Mouse (Mus musculus): ENCODE results near the gene B4galt3. TPM values are rescaled to one million over a fixed set of nuclear protein-coding genes. Genes with fewer than 3 reads are reported as not detected.
A peak's percentile ranks its signal among the peaks of the same experiment; 100 is the strongest.

B4galt3 gene
- total and polyA plus RNA-seq, 3 experiments, result 21.5 to 44.8 (median 30.8) TPM

GRCm38 (mm10) chr1:171265971-171266744, 4.0 kb upstream of the B4galt3 start:
- Histone ChIP-seq H3K4me1 (ENCODE audit: insufficient read depth, low read depth, low read length) (peaks cover 29% of the 10 kb centered on the region), H3K36me3 (replicated peaks) (no peaks in the 10 kb centered on the region), H3K27me3 (ENCODE audit: insufficient read depth, low read length) (peaks cover 13% of the 10 kb centered on the region), H3K4me3 (ENCODE audit: low read depth, low read length) (no peak overlapping the region), H3K9me3 (replicated peaks) (no peaks in the 10 kb centered on the region)
- TF ChIP-seq TAL1 (conservative IDR thresholded peaks at IDR 0.05; ENCODE audit: low read depth, low read length) (no peak), GATA1 (IDR thresholded peaks at IDR 0.05; ENCODE audit: borderline replicate concordance, low read length) (no peak), GATA2 (IDR thresholded peaks at IDR 0.05; ENCODE audit: borderline replicate concordance, low read depth, low read length) (no peak), CTCF (IDR thresholded peaks at IDR 0.05; ENCODE audit: low read depth, low read length) (no peak), POLR2AphosphoS5 (IDR thresholded peaks at IDR 0.05; ENCODE audit: insufficient replicate concordance, low read depth, low read length) (no peak)
- no peak for ATAC-seq (ENCODE audit: extremely low read depth, insufficient number of reproducible peaks, low FRiP score, poor library complexity, severe bottlenecking)
- DNase-seq (ENCODE audit: low spot score), result no peak

- peaks cover 19% of the 10 kb centered on the region for H3K36me3 ChIP-seq (replicated peaks)
- DNase-seq (ENCODE audit: low spot score) (no peak), ATAC-seq (ENCODE audit: extremely low read depth, insufficient number of reproducible peaks, low FRiP score, poor library complexity, severe bottlenecking) (no peak)
- no peaks in the 10 kb centered on the region; the same call in 1 of the 2 replicates for H3K27me3 ChIP-seq (ENCODE audit: insufficient read depth, low read length)
- no peak overlapping the region for H3K4me3 ChIP-seq (ENCODE audit: low read depth, low read length)
- no peaks in the 10 kb centered on the region for H3K9me3 ChIP-seq (replicated peaks)
- TF ChIP-seq GATA2 (IDR thresholded peaks at IDR 0.05; ENCODE audit: borderline replicate concordance, low read depth, low read length) (no peak), CTCF (IDR thresholded peaks at IDR 0.05; ENCODE audit: low read depth, low read length) (no peak), POLR2AphosphoS5 (IDR thresholded peaks at IDR 0.05; ENCODE audit: insufficient replicate concordance, low read depth, low read length) (no peak), TAL1 (conservative IDR thresholded peaks at IDR 0.05; ENCODE audit: low read depth, low read length) (no peak), GATA1 (IDR thresholded peaks at IDR 0.05; ENCODE audit: borderline replicate concordance, low read length) (no peak)
- peaks cover 45% of the 10 kb centered on the region for H3K4me1 ChIP-seq (ENCODE audit: insufficient read depth, low read depth, low read length)
These were observed 1.8 kb upstream of the B4galt3 start for GRCm38 (mm10) chr1:171268341-171268740.

GRCm38 (mm10) chr1:171270573-171270900, 409 bp downstream of the B4galt3 start:
- H3K4me1 ChIP-seq (ENCODE audit: insufficient read depth, low read depth, low read length), result peaks cover 63% of the 10 kb centered on the region
- no peaks in the 10 kb centered on the region for H3K27me3 ChIP-seq (ENCODE audit: insufficient read depth, low read length)
- peak overlapping the region; percentile 97 for H3K4me3 ChIP-seq (ENCODE audit: low read depth, low read length)
- no peaks in the 10 kb centered on the region for H3K9me3 ChIP-seq (replicated peaks)
- ATAC-seq (ENCODE audit: extremely low read depth, insufficient number of reproducible peaks, low FRiP score, poor library complexity, severe bottlenecking) (no peak; the same call in 1 of the 2 replicates), DNase-seq (ENCODE audit: low spot score) (no peak)
- TF ChIP-seq GATA1 (IDR thresholded peaks at IDR 0.05; ENCODE audit: borderline replicate concordance, low read length) (no peak), POLR2AphosphoS5 (IDR thresholded peaks at IDR 0.05; ENCODE audit: insufficient replicate concordance, low read depth, low read length) (no peak), GATA2 (IDR thresholded peaks at IDR 0.05; ENCODE audit: borderline replicate concordance, low read depth, low read length) (no peak), CTCF (IDR thresholded peaks at IDR 0.05; ENCODE audit: low read depth, low read length) (no peak), TAL1 (conservative IDR thresholded peaks at IDR 0.05; ENCODE audit: low read depth, low read length) (no peak)
- peaks cover 41% of the 10 kb centered on the region for H3K36me3 ChIP-seq (replicated peaks)

- TF ChIP-seq GATA1 (IDR thresholded peaks at IDR 0.05; ENCODE audit: borderline replicate concordance, low read length) (no peak), TAL1 (conservative IDR thresholded peaks at IDR 0.05; ENCODE audit: low read depth, low read length) (0 out of 2 replicates have a peak, but pooled peaks have one; percentile 13), POLR2AphosphoS5 (IDR thresholded peaks at IDR 0.05; ENCODE audit: insufficient replicate concordance, low read depth, low read length) (no peak)
- no peaks in the 10 kb centered on the region for H3K27me3 ChIP-seq (ENCODE audit: insufficient read depth, low read length)
- ATAC-seq (ENCODE audit: extremely low read depth, insufficient number of reproducible peaks, low FRiP score, poor library complexity, severe bottlenecking), result no peak
- H3K9me3 ChIP-seq (replicated peaks), result no peaks in the 10 kb centered on the region
- H3K4me3 ChIP-seq (ENCODE audit: low read depth, low read length), result peak overlapping the region; percentile 97
- peaks cover 47% of the 10 kb centered on the region for H3K36me3 ChIP-seq (replicated peaks)
- peaks cover 69% of the 10 kb centered on the region for H3K4me1 ChIP-seq (ENCODE audit: insufficient read depth, low read depth, low read length)
- no peak for DNase-seq (ENCODE audit: low spot score)
These were observed 1.1 kb downstream of the B4galt3 start for GRCm38 (mm10) chr1:171271196-171271595.

GRCm38 (mm10) chr1:171271622-171272021, 1.5 kb downstream of the B4galt3 start:
- H3K4me3 ChIP-seq (ENCODE audit: low read depth, low read length), result peak overlapping the region; percentile 42; the same call in 1 of the 2 replicates

GRCm38 (mm10) chr1:171272086-171272485, 2.0 kb downstream of the B4galt3 start:
- TF ChIP-seq GATA1 (IDR thresholded peaks at IDR 0.05; ENCODE audit: borderline replicate concordance, low read length) (no peak), POLR2AphosphoS5 (IDR thresholded peaks at IDR 0.05; ENCODE audit: insufficient replicate concordance, low read depth, low read length) (no peak), GATA2 (IDR thresholded peaks at IDR 0.05; ENCODE audit: borderline replicate concordance, low read depth, low read length) (no peak), CTCF (IDR thresholded peaks at IDR 0.05; ENCODE audit: low read depth, low read length) (no peak), TAL1 (conservative IDR thresholded peaks at IDR 0.05; ENCODE audit: low read depth, low read length) (no peak)
- DNase-seq (ENCODE audit: low spot score) (no peak), ATAC-seq (ENCODE audit: extremely low read depth, insufficient number of reproducible peaks, low FRiP score, poor library complexity, severe bottlenecking) (no peak)
- Histone ChIP-seq H3K36me3 (replicated peaks) (peaks cover 56% of the 10 kb centered on the region), H3K4me3 (ENCODE audit: low read depth, low read length) (peak overlapping the region; percentile 42; the same call in 1 of the 2 replicates), H3K9me3 (replicated peaks) (no peaks in the 10 kb centered on the region), H3K4me1 (ENCODE audit: insufficient read depth, low read depth, low read length) (peaks cover 73% of the 10 kb centered on the region), H3K27me3 (ENCODE audit: insufficient read depth, low read length) (no peaks in the 10 kb centered on the region)

More at GRCm38 (mm10) chr1:171271622-171272021, 1.5 kb downstream of the B4galt3 start:
- peaks cover 69% of the 10 kb centered on the region for H3K4me1 ChIP-seq (ENCODE audit: insufficient read depth, low read depth, low read length)
- no peaks in the 10 kb centered on the region for H3K27me3 ChIP-seq (ENCODE audit: insufficient read depth, low read length)
- TF ChIP-seq TAL1 (conservative IDR thresholded peaks at IDR 0.05; ENCODE audit: low read depth, low read length) (no peak), CTCF (IDR thresholded peaks at IDR 0.05; ENCODE audit: low read depth, low read length) (no peak), GATA2 (IDR thresholded peaks at IDR 0.05; ENCODE audit: borderline replicate concordance, low read depth, low read length) (no peak), GATA1 (IDR thresholded peaks at IDR 0.05; ENCODE audit: borderline replicate concordance, low read length) (no peak), POLR2AphosphoS5 (IDR thresholded peaks at IDR 0.05; ENCODE audit: insufficient replicate concordance, low read depth, low read length) (no peak)
- ATAC-seq (ENCODE audit: extremely low read depth, insufficient number of reproducible peaks, low FRiP score, poor library complexity, severe bottlenecking) (no peak), DNase-seq (ENCODE audit: low spot score) (no peak)
- H3K9me3 ChIP-seq (replicated peaks), result no peaks in the 10 kb centered on the region
- H3K36me3 ChIP-seq (replicated peaks), result peaks cover 52% of the 10 kb centered on the region

Data from G1E (cell line).